Mouse (Mus musculus) CH12.LX (cell line): ENCODE data around the gene Tnp2.
A peak's percentile ranks its signal among the peaks of the same experiment; 100 is the strongest.

Source experiments
- CHD1 ChIP-seq: IDR thresholded peaks from 2 replicates; pipeline ENCODE4 v1.6.1; 2012; ENCODE audit warnings: low read depth, low read length, improper control_type of control experiment, inconsistent platforms
- CHD2 ChIP-seq: IDR thresholded peaks from 2 replicates; pipeline ENCODE4 v1.6.1; 2011; ENCODE audit warnings: low read length, improper control_type of control experiment
- CTCF ChIP-seq, 2 experiments: IDR thresholded peaks in 1 of 2; conservative IDR thresholded peaks in 1 of 2; 2 replicates each; pipeline ENCODE4 v1.5.1; 2011 to 2012; ENCODE audit warnings: low read depth in 2 of 2, low read length in 2 of 2, improper control_type of control experiment in 1 of 2, inconsistent platforms in 1 of 2, mild to moderate bottlenecking in 1 of 2, moderate library complexity in 1 of 2
- ELF1 ChIP-seq: IDR thresholded peaks from 2 replicates; pipeline ENCODE4 v1.6.1; 2014; ENCODE audit warnings: low read depth, mild to moderate bottlenecking, inconsistent platforms, low read length, improper control_type of control experiment
- JUND ChIP-seq: conservative IDR thresholded peaks from 2 replicates; pipeline ENCODE4 v1.6.1; 2011; ENCODE audit warnings: low read depth, low read length, improper control_type of control experiment
- MAFK ChIP-seq: IDR thresholded peaks from 2 replicates; pipeline ENCODE4 v1.6.1; 2011; ENCODE audit warnings: low read length, improper control_type of control experiment; ENCODE audit not compliant: insufficient replicate concordance
- MAZ ChIP-seq: IDR thresholded peaks from 2 replicates; pipeline ENCODE4 v1.6.1; 2012; ENCODE audit warnings: low read depth, mild to moderate bottlenecking, inconsistent platforms, low read length, improper control_type of control experiment, moderate library complexity
- POLR2A ChIP-seq: IDR thresholded peaks from 2 replicates; pipeline ENCODE4 v1.6.1; 2011; ENCODE audit warnings: low read depth, mild to moderate bottlenecking, improper control_type of control experiment, low read length
- SMC3 ChIP-seq: IDR thresholded peaks from 2 replicates; pipeline ENCODE4 v1.6.1; 2011; ENCODE audit warnings: low read depth, low read length, improper control_type of control experiment
- TCF12 ChIP-seq: IDR thresholded peaks from 2 replicates; pipeline ENCODE4 v1.6.1; 2014; ENCODE audit warnings: low read depth, mild to moderate bottlenecking, inconsistent platforms, low read length, improper control_type of control experiment
- USF1 ChIP-seq: IDR thresholded peaks from 2 replicates; pipeline ENCODE4 v1.6.1; 2014; ENCODE audit warnings: low read depth, mild to moderate bottlenecking, inconsistent platforms, low read length, improper control_type of control experiment
- ZC3H11A ChIP-seq: IDR thresholded peaks from 2 replicates; pipeline ENCODE4 v1.6.1; 2012; ENCODE audit warnings: low read depth, mild to moderate bottlenecking, inconsistent platforms, low read length, improper control_type of control experiment
- ZKSCAN1 ChIP-seq: IDR thresholded peaks from 2 replicates; pipeline ENCODE4 v1.6.1; 2012; ENCODE audit warnings: low read depth, inconsistent platforms, low read length, improper control_type of control experiment, borderline replicate concordance

GRCm38 (mm10) chr16:10770531-10771325 lies 17.7 kb downstream of the Tnp2 start:
- no peak for TF ChIP-seq CHD1
- no peak for TF ChIP-seq ELF1
- no peak for TF ChIP-seq JUND
- no peak for TF ChIP-seq SMC3
- no peak for TF ChIP-seq MAFK
- TF ChIP-seq POLR2A = no peak
- no peak for TF ChIP-seq CTCF (conservative IDR thresholded peaks at IDR 0.05 in 1 of 2, IDR thresholded peaks at IDR 0.05 in 1 of 2; ENCODE audit: low read depth in 2 of 2, low read length in 2 of 2)
- TF ChIP-seq TCF12 = no peak
- TF ChIP-seq ZC3H11A = no peak
- TF ChIP-seq MAZ = no peak
- 0 out of 2 replicates have a peak, but pooled peaks have one; percentile 47 for TF ChIP-seq CHD2
- no peak for TF ChIP-seq USF1
- TF ChIP-seq ZKSCAN1 = no peak
